Mouse (Mus musculus) forebrain, postnatal 0 days (tissue): Measurements from ENCODE around the gene Atp1a1. TPM values are rescaled to one million over a fixed set of nuclear protein-coding genes. Genes with fewer than 3 reads are reported as not detected.
A peak's percentile ranks its signal among the peaks of the same experiment; 100 is the strongest.

Experiments
- ATAC-seq: fragments of 200-750 bp; cut with Nextera tagmentation; 2 replicates; pipeline ENCODE4 v1.8.0; 2017; ENCODE audit warnings: mild to moderate bottlenecking, moderate library complexity
- DNase-seq: peaks from one replicate; pipeline ENCODE4 v3.0.0-alpha.2; 2015
- H3K27ac ChIP-seq: fragments of 300-500 bp; sonication (generic); 2 replicates; pipeline ENCODE4 v1.5.1; 2014; ENCODE audit warnings: low read depth, mild to moderate bottlenecking, antibody characterized with exemption, low read length, moderate library complexity, mixed read lengths
- H3K27me3 ChIP-seq: fragments of 300-500 bp; sonication (generic); 2 replicates; pipeline ENCODE4 v1.6.1; 2014; ENCODE audit warnings: mild to moderate bottlenecking, low read length, mixed read lengths; ENCODE audit not compliant: insufficient read depth
- H3K36me3 ChIP-seq: fragments of 300-500 bp; sonication (generic); 2 replicates; pipeline ENCODE4 v1.6.1; 2014; ENCODE audit warnings: mild to moderate bottlenecking, moderate library complexity; ENCODE audit not compliant: insufficient read depth
- H3K4me1 ChIP-seq: fragments of 300-500 bp; sonication (generic); 2 replicates; pipeline ENCODE4 v1.6.1; 2014; ENCODE audit warnings: antibody characterized with exemption; ENCODE audit not compliant: insufficient read depth
- H3K4me2 ChIP-seq: fragments of 300-500 bp; sonication (generic); 2 replicates; pipeline ENCODE4 v1.6.1; 2014; ENCODE audit warnings: low read depth, mild to moderate bottlenecking, moderate library complexity
- H3K4me3 ChIP-seq: fragments of 300-500 bp; sonication (generic); 2 replicates; pipeline ENCODE4 v1.5.1; 2014; ENCODE audit warnings: low read depth, low read length, mixed read lengths
- H3K9ac ChIP-seq: fragments of 300-500 bp; sonication (generic); 2 replicates; pipeline ENCODE4 v1.6.1; 2014; ENCODE audit warnings: mild to moderate bottlenecking
- H3K9me3 ChIP-seq: fragments of 300-500 bp; sonication (generic); 2 replicates; pipeline ENCODE4 v1.6.1; 2016; ENCODE audit warnings: low read length
- CTCF ChIP-seq: sonication (generic); IDR thresholded peaks from 2 replicates; pipeline ENCODE4 v1.5.1; 2016; ENCODE audit warnings: antibody characterized with exemption, control low read depth, low read depth
- WGBS: fragments of 180-500 bp; shearing (Covaris S2); extraction: QIAGEN DNeasy Blood & Tissue Kit; methylation state at CpG from one replicate; pipeline ENCODE4 v1.1.7; 2014; 5-methylcytosine and 5-hydroxymethylcytosine counted together
- polyA plus RNA-seq: library from polyadenylated mRNA; unstranded; fragments of >200 nt; fragmentation: Nextera tagmentation; extraction: Ambion mirVana; gene quantifications from 2 replicates; pipeline ENCODE4 v1.2.1, GENCODE M21; 2015
- total RNA-seq: library from RNA; depleted of rRNA; stranded (reverse); fragments of >200 nt; gene quantifications from 2 replicates; pipeline ENCODE4 v1.2.3, GENCODE M21; 2014

The Atp1a1 gene
- total and polyA plus RNA-seq, 2 experiments from 2014 or later = 53.7 to 199 TPM

DNA sequence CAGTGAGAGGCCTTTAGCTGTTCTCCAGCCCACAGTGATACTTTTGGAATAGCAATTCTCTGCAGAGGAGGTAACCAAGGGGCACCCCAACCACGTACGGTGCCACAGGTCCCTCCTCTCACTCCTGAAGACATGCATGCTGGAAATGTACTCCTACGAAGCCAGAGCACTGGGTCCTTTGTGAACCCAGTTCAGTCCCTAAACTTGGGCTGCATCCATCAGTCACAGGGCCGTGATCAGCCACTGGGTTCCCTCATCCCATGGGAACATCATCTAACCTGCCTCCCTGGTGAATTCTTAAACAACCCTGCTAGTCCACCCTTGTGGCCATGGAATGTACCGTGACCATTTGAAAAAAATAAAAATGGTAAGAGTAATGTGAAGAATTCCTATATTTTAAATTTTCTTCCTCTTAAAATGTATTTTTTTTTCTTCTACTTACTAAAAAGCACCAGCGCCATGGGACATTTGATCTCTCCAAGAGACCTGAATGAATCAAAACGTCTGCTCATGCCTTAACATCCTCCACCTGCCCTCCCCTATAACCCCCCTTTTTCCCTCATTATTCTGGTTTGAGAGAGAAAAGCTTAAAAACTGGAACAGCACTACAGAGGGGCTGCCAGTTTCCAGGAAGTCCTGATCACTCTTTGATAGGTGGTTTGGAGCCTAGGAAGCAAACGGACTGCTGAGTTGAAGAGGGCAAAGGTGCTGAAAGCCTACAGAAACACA is 5.1 kb downstream of the Atp1a1 start:
- TF ChIP-seq CTCF = no peak
- no peak overlapping the region for H3K27ac ChIP-seq
- WGBS = 58% methylated on average over 8 of the region's 8 CpGs

GRCm38 (mm10) chr3:101598231-101598905 is 6.1 kb downstream of the Atp1a1 start:
- Histone ChIP-seq H3K4me2 (no peak overlapping the region), H3K4me3 (no peak overlapping the region), H3K27me3 (no peaks in the 10 kb centered on the region), H3K4me1 (peaks cover 48% of the 10 kb centered on the region), H3K27ac (no peak overlapping the region), H3K9me3 (no peaks in the 10 kb centered on the region), H3K36me3 (peaks cover 15% of the 10 kb centered on the region), H3K9ac (no peak overlapping the region)
- DNase-seq = peak; percentile 23
- no peak for TF ChIP-seq CTCF
- 65% methylated on average over 4 of the region's 4 CpGs for WGBS
- ATAC-seq = no peak

More for the DNA sequence above, 5.1 kb downstream of the Atp1a1 start:
- Histone ChIP-seq H3K27me3 (no peaks in the 10 kb centered on the region), H3K4me1 (peaks cover 52% of the 10 kb centered on the region), H3K36me3 (peaks cover 6% of the 10 kb centered on the region), H3K9me3 (no peaks in the 10 kb centered on the region), H3K9ac (no peak overlapping the region), H3K4me3 (no peak overlapping the region), H3K4me2 (no peak overlapping the region)
- DNase-seq = no peak
- no peak for ATAC-seq

DNA sequence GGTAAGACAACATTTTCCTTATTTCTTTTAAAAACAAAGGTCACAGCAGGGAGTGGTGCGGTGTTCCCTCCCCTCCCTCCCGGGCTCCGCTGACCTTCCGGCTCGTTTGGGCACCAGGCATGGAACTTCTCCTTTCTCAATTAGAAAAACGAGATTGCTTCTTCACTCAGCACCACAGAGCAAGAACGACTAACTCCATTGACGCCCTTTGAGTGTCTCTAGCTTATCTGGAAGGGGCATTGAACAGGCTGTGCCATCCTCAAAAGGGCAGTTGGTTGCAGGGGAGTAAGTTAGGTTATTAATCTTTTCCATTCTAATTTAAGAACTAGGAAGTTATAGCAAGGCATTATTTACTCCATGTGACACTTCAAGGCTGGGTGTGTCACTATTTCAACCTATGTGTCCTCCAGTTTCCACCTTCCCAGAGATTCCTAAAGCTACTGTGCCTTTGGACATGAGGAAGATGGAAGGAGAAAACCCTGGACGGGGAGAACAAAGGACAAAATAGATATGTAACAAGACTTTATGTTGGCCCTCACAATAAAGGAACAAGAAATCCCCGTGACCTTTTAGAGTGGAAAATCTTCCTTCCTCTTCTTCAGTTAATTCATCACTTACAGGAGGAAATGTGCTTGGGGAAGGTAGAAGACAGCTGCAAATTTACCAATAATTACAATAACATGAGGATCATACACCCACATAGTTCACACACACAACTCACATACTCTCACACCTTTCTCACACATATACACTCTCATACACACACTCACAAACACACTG is 7.0 kb downstream of the Atp1a1 start:
- 40% methylated on average over 10 of the region's 10 CpGs for WGBS
- Histone ChIP-seq H3K9me3 (no peaks in the 10 kb centered on the region), H3K27me3 (no peaks in the 10 kb centered on the region), H3K4me3 (no peak overlapping the region), H3K4me1 (peaks cover 42% of the 10 kb centered on the region), H3K9ac (no peak overlapping the region), H3K36me3 (peaks cover 24% of the 10 kb centered on the region), H3K4me2 (no peak overlapping the region), H3K27ac (no peak overlapping the region)
- no peak for TF ChIP-seq CTCF
- ATAC-seq = no peak
- no peak for DNase-seq

DNA sequence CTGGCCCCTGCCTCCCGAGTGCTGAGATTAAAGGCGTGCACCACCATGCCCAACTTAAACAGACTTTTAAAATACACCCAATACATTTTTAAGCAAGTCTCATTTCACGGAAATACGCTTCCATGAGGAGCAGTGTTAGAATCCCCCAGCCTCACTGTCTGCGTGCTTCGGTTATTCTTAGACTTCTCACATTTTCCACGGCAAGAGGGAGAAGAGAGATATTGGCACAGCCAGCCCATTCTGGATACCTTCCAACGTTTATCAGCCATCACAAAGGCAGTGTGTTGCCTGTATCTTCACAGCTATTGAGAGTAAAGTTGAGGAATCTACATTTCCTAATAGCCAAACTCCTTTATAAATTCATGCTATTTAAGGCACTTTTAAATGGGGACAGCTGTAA is 7.8 kb downstream of the Atp1a1 start:
- no peak for TF ChIP-seq CTCF
- H3K4me1 ChIP-seq = peaks cover 41% of the 10 kb centered on the region

GRCm38 (mm10) chr3:101595866-101596630 is 8.4 kb downstream of the Atp1a1 start:
- ATAC-seq = peak; percentile 36
- TF ChIP-seq CTCF = no peak
- no peaks in the 10 kb centered on the region for H3K9me3 ChIP-seq
- no peaks in the 10 kb centered on the region for H3K27me3 ChIP-seq
- peak overlapping the region; percentile 66; the same call in 1 of the 2 replicates for H3K27ac ChIP-seq
- H3K4me3 ChIP-seq = no peak overlapping the region
- no peak overlapping the region; the same call in 1 of the 2 replicates for H3K9ac ChIP-seq
- WGBS = 60% methylated on average over 14 of the region's 14 CpGs
- H3K36me3 ChIP-seq = peaks cover 38% of the 10 kb centered on the region
- DNase-seq = peak; percentile 31
- H3K4me2 ChIP-seq = peak overlapping the region; percentile 11; the same call in 1 of the 2 replicates
- H3K4me1 ChIP-seq = peaks cover 36% of the 10 kb centered on the region

More for the DNA sequence above, 7.8 kb downstream of the Atp1a1 start:
- WGBS = 31% methylated on average over 8 of the region's 8 CpGs
- H3K27me3 ChIP-seq = no peaks in the 10 kb centered on the region
- H3K36me3 ChIP-seq = peaks cover 32% of the 10 kb centered on the region
- no peak overlapping the region; the same call in 1 of the 2 replicates for H3K9ac ChIP-seq
- peak overlapping the region; percentile 66; the same call in 1 of the 2 replicates for H3K27ac ChIP-seq
- H3K4me2 ChIP-seq = peak overlapping the region; percentile 11; the same call in 1 of the 2 replicates
- H3K9me3 ChIP-seq = no peaks in the 10 kb centered on the region
- no peak overlapping the region for H3K4me3 ChIP-seq
- DNase-seq = peak; percentile 72
- ATAC-seq = peak; percentile 62; the same call in 1 of the 2 replicates

GRCm38 (mm10) chr3:101594982-101595381 is 9.5 kb downstream of the Atp1a1 start:
- peaks cover 30% of the 10 kb centered on the region for H3K4me1 ChIP-seq
- no peak for TF ChIP-seq CTCF
- H3K27me3 ChIP-seq = no peaks in the 10 kb centered on the region
- H3K4me3 ChIP-seq = no peak overlapping the region
- peaks cover 49% of the 10 kb centered on the region for H3K36me3 ChIP-seq
- H3K27ac ChIP-seq = no peak overlapping the region
- WGBS = 89% methylated on average over 5 of the region's 5 CpGs
- no peak overlapping the region for H3K9ac ChIP-seq
- H3K4me2 ChIP-seq = no peak overlapping the region
- DNase-seq = no peak
- ATAC-seq = no peak
- no peaks in the 10 kb centered on the region for H3K9me3 ChIP-seq
